Mouse (Mus musculus) intestine, embryonic 14.5 days (tissue): Measurements from ENCODE around the gene Gpd1l. TPM values are rescaled to one million over a fixed set of nuclear protein-coding genes. Genes with fewer than 3 reads are reported as not detected.

ENCODE experiments used
- ATAC-seq: fragments of 200-750 bp; cut with Nextera tagmentation; replicated peaks from 2 replicates; pipeline ENCODE4 v1.8.0; 2017; ENCODE audit warnings: low read depth, moderate number of reproducible peaks, moderate TSS enrichment, moderate library complexity; ENCODE audit not compliant: low FRiP score, low TSS enrichment
- DNase-seq: peaks from one replicate; pipeline ENCODE4 v3.0.0-alpha.2; 2018; ENCODE audit warnings: low spot score
- H3K27ac ChIP-seq: fragments of 300-500 bp; sonication (generic); 2 replicates; pipeline ENCODE4 v1.5.1; 2014; ENCODE audit warnings: low read depth, mild to moderate bottlenecking, control low read depth
- H3K27me3 ChIP-seq: fragments of 300-500 bp; sonication (generic); replicated peaks from 2 replicates; pipeline ENCODE4 v1.6.1; 2014; ENCODE audit warnings: low read length, control low read depth; ENCODE audit not compliant: control insufficient read depth, insufficient read depth
- H3K36me3 ChIP-seq: fragments of 300-500 bp; sonication (generic); 2 replicates; pipeline ENCODE4 v1.6.1; 2014; ENCODE audit warnings: low read length, control low read depth; ENCODE audit not compliant: control insufficient read depth, insufficient read depth
- H3K4me1 ChIP-seq: fragments of 300-500 bp; sonication (generic); replicated peaks from 2 replicates; pipeline ENCODE4 v1.6.1; 2014; ENCODE audit warnings: low read length, control low read depth, mixed read lengths; ENCODE audit not compliant: control insufficient read depth, insufficient read depth
- H3K4me2 ChIP-seq: fragments of 300-500 bp; sonication (generic); 2 replicates; pipeline ENCODE4 v1.6.1; 2014; ENCODE audit warnings: low read length
- H3K4me3 ChIP-seq: fragments of 300-500 bp; sonication (generic); 2 replicates; pipeline ENCODE4 v1.5.1; 2014; ENCODE audit warnings: low read depth, low read length, control low read depth, mixed read lengths
- H3K9ac ChIP-seq: fragments of 300-500 bp; sonication (generic); 2 replicates; pipeline ENCODE4 v1.6.1; 2014; ENCODE audit warnings: mild to moderate bottlenecking, low read length
- H3K9me3 ChIP-seq: fragments of 300-500 bp; sonication (generic); 2 replicates; pipeline ENCODE4 v1.6.1; 2016; ENCODE audit warnings: low read length, control low read depth; ENCODE audit not compliant: control insufficient read depth
- WGBS: fragments of 180-500 bp; shearing (Covaris S2); extraction: QIAGEN DNeasy Blood & Tissue Kit; methylation state at CpG from one replicate; pipeline ENCODE4 v1.1.7; 2014; 5-methylcytosine and 5-hydroxymethylcytosine counted together
- polyA plus RNA-seq: library from polyadenylated mRNA; unstranded; fragments of >200 nt; fragmentation: Nextera tagmentation; extraction: Ambion mirVana; gene quantifications from 2 replicates; pipeline ENCODE4 v1.2.1, GENCODE M21; 2014

Gene Gpd1l
- polyA plus RNA-seq, 1 experiment from 2014 or later: 13.0 TPM

DNA sequence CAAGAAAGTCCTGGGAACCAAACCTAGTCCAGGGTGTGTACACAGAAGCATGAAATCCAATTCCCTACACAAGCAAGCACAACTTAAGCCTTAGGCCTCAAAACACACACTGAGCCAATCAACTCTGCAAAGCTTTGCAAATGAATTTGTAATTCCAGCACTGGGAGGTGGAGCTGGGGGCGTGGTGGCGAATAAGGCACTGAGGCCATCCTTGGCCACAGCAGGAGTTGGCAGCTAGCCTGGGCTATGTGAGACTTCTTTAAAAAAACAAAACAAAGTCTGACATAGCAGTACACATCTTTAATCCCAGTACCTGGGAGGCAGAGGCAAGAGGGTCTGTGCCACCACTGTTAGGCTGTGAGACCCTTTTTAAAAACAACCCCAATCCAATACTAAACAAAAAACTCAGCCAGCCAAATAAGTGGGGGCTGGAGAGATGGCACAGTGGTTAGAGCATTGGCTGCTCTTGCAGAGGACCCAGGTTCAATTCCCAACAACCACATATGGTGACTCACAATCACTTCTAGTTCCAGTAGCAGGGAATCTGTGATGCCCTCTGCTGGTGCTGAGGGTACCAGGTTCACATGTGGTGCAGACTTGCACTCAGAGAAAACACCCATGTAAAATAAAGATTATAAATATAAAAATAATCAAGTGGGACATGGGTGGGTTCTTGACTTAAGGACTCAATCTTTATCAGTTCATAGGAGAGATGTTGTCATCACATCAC lies 12.3 kb downstream of the Gpd1l start:
- no peaks in the 10 kb centered on the region for H3K9me3 ChIP-seq
- DNase-seq (no peak), ATAC-seq (no peak)
- peaks cover 9% of the 10 kb centered on the region for H3K36me3 ChIP-seq
- WGBS: 86% methylated on average over 2 of the region's 2 CpGs
- no peak overlapping the region for H3K27ac ChIP-seq
- no peak overlapping the region for H3K4me2 ChIP-seq
- no peaks in the 10 kb centered on the region for H3K4me1 ChIP-seq
- no peak overlapping the region for H3K4me3 ChIP-seq
- no peaks in the 10 kb centered on the region for H3K27me3 ChIP-seq
- no peak overlapping the region for H3K9ac ChIP-seq

- Histone ChIP-seq H3K4me3 (no peak overlapping the region), H3K9ac (no peak overlapping the region), H3K36me3 (peaks cover 16% of the 10 kb centered on the region), H3K4me1 (no peaks in the 10 kb centered on the region), H3K27me3 (no peaks in the 10 kb centered on the region), H3K9me3 (no peaks in the 10 kb centered on the region), H3K4me2 (no peak overlapping the region), H3K27ac (no peak overlapping the region)
- ATAC-seq (no peak), DNase-seq (no peak)
- WGBS: 86% methylated on average over 9 of the region's 9 CpGs
Measured at GRCm38 (mm10) chr9:114920569-114920968, 13.2 kb downstream of the Gpd1l start.

- no peak overlapping the region for H3K4me2 ChIP-seq
- WGBS: 46% methylated on average over 18 of the region's 18 CpGs
- H3K9ac ChIP-seq: no peak overlapping the region
- no peaks in the 10 kb centered on the region for H3K9me3 ChIP-seq
- peak; percentile 90 for DNase-seq
- ATAC-seq: peak; percentile 34; the same call in 1 of the 2 replicates
- no peaks in the 10 kb centered on the region; the same call in 1 of the 2 replicates for H3K4me1 ChIP-seq
- no peak overlapping the region for H3K4me3 ChIP-seq
- H3K27me3 ChIP-seq: no peaks in the 10 kb centered on the region
- H3K27ac ChIP-seq: no peak overlapping the region
- peaks cover 29% of the 10 kb centered on the region for H3K36me3 ChIP-seq
Measured at GRCm38 (mm10) chr9:114912680-114913649, 20.8 kb downstream of the Gpd1l start.

DNA sequence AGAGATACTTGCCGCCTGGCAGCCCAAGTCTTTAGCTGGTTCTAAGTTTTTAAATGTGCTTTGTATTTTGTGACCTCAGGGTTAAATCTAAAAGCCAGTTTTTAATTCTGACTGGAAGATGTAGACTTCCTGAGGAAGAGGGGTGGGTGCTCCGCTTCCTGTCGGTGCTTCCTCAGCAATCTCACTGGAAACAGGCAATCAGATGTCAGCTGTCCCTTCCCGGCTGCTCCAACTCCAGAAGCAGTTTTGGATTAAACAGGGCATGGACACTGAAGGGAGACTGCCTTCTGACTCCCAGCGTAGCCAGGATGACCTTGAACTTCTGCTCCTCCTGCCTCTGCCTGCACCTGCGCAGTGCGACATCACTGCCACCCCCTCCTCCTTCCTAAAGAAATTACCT lies 26.3 kb downstream of the Gpd1l start:
- Histone ChIP-seq H3K27me3 (no peaks in the 10 kb centered on the region), H3K4me2 (no peak overlapping the region), H3K27ac (no peak overlapping the region), H3K9me3 (no peaks in the 10 kb centered on the region), H3K4me3 (no peak overlapping the region), H3K4me1 (no peaks in the 10 kb centered on the region), H3K36me3 (peaks cover 12% of the 10 kb centered on the region), H3K9ac (no peak overlapping the region)
- no peak for ATAC-seq
- 56% methylated on average over 7 of the region's 7 CpGs for WGBS
- DNase-seq: no peak

GRCm38 (mm10) chr9:114895919-114896318 lies 37.9 kb downstream of the Gpd1l start:
- ATAC-seq (no peak), DNase-seq (no peak)
- Histone ChIP-seq H3K27me3 (no peaks in the 10 kb centered on the region), H3K4me2 (no peak overlapping the region), H3K4me3 (no peak overlapping the region), H3K27ac (no peak overlapping the region), H3K36me3 (no peaks in the 10 kb centered on the region), H3K9me3 (no peaks in the 10 kb centered on the region), H3K4me1 (no peaks in the 10 kb centered on the region), H3K9ac (no peak overlapping the region)
- 68% methylated on average over 4 of the region's 4 CpGs for whole genome bisulfite sequencing

DNA sequence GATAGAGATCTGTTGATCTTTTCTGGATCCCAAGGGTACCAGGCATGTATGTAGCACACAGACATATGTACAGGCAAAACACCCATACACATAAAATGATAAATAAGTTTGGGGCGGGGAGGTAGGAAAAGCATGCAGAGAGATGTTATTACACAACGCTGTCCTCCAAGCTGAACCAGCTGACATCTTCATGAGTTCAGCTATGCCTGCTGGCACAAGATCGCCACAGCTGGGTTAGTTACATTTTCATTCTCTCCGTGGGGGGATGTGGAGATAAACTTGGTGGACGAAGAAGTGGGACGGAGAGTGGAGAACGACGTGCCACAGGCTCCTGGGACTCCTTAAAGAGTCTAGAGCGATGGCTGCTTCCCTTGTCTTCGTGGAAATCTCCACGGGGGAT lies 40.8 kb downstream of the Gpd1l start:
- no peak for ATAC-seq

DNA sequence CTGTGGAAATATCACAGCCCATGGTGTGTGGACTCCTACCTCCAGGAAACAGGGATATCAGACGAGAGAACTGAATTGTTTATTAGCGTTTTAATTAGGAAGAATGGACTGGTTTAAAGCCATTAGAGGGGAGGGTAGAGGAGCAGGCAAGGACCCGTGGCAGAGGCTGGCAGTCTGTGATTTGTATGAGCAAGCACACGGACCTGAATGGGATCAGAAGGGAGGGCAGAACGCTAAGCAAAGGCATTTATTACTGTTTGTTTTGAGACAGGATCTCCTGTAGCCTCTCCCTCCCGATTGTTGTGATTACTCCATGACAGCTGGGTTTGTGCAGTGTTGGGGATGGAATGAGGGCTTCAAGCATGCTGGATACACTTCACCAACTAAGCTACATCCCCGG lies 43.4 kb downstream of the Gpd1l start:
- no peak overlapping the region for H3K9ac ChIP-seq
- no peaks in the 10 kb centered on the region for H3K4me1 ChIP-seq
- ATAC-seq: no peak
- H3K27me3 ChIP-seq: no peaks in the 10 kb centered on the region
- no peak for DNase-seq
- no peaks in the 10 kb centered on the region for H3K36me3 ChIP-seq
- WGBS: 15% methylated on average over 7 of the region's 7 CpGs
- no peak overlapping the region for H3K27ac ChIP-seq
- H3K4me2 ChIP-seq: no peak overlapping the region
- H3K4me3 ChIP-seq: no peak overlapping the region
- H3K9me3 ChIP-seq: no peaks in the 10 kb centered on the region

More for the DNA sequence above, 40.8 kb downstream of the Gpd1l start:
- H3K9ac ChIP-seq: no peak overlapping the region
- no peak overlapping the region for H3K4me3 ChIP-seq
- no peak for DNase-seq
- no peak overlapping the region for H3K27ac ChIP-seq
- 77% methylated on average over 11 of the region's 11 CpGs for WGBS
- H3K9me3 ChIP-seq: no peaks in the 10 kb centered on the region
- no peaks in the 10 kb centered on the region for H3K4me1 ChIP-seq
- H3K27me3 ChIP-seq: no peaks in the 10 kb centered on the region
- H3K4me2 ChIP-seq: 0 out of 2 replicates have a peak overlapping the region, but pooled peaks have one; percentile 3
- no peaks in the 10 kb centered on the region for H3K36me3 ChIP-seq

DNA sequence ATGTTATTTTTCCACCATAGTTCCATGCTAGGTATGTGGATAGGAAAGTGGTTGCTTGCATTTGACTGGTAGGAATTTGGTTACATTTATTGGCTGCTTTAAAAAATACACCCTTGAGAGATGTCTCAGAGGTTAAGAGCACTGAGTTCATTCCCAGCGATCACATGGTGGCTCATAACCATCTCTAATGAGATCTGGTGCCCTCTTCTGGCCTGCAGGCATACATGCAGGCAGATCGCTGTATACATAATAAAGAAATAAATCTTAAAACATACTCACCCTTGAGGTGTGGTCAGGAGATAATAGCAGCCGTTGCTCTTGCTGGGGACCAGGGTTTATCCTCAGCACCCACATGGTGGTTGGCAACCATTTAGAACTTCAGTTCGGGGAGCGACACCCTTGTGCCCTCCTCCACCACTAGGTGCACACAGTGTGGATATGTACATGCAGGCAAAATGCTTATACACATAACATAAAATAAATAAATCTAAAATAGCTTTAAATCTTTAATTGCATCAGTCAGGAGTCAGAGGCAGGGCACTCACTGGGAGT lies 44.9 kb downstream of the Gpd1l start:
- Histone ChIP-seq H3K9ac (no peak overlapping the region), H3K27me3 (no peaks in the 10 kb centered on the region), H3K27ac (no peak overlapping the region), H3K4me3 (no peak overlapping the region), H3K4me1 (no peaks in the 10 kb centered on the region), H3K9me3 (no peaks in the 10 kb centered on the region), H3K36me3 (no peaks in the 10 kb centered on the region), H3K4me2 (no peak overlapping the region)
- 85% methylated on average over 5 of the region's 5 CpGs for WGBS
- no peak for DNase-seq
- ATAC-seq: no peak
